Mouse (Mus musculus) adrenal gland, postnatal 4 days (tissue): ENCODE measurements around the gene Evx2. TPM values are rescaled to one million over a fixed set of nuclear protein-coding genes. Genes with fewer than 3 reads are reported as not detected.
A peak's percentile ranks its signal among the peaks of the same experiment; 100 is the strongest.

Experiments used
- DNase-seq, 2 experiments: peaks; one replicate each; pipeline ENCODE4 v3.0.0; 2021 to 2022; ENCODE audit warnings: low spot score in 2 of 2, mixed read lengths in 2 of 2
- long read RNA-seq, 2 experiments: library from polyadenylated mRNA; stranded (forward); transcript quantifications; one replicate each; pipeline ENCODE4 v2.0.0; 2021
- total RNA-seq, 2 experiments: library from RNA; stranded (reverse); gene quantifications; 2 replicates each; pipeline ENCODE4 v1.2.3; 2021

Gene Evx2
- not detected for total RNA-seq
- long read RNA-seq, experiment 1, result 0 reads
- long read RNA-seq, experiment 2, result 0 reads

DNA sequence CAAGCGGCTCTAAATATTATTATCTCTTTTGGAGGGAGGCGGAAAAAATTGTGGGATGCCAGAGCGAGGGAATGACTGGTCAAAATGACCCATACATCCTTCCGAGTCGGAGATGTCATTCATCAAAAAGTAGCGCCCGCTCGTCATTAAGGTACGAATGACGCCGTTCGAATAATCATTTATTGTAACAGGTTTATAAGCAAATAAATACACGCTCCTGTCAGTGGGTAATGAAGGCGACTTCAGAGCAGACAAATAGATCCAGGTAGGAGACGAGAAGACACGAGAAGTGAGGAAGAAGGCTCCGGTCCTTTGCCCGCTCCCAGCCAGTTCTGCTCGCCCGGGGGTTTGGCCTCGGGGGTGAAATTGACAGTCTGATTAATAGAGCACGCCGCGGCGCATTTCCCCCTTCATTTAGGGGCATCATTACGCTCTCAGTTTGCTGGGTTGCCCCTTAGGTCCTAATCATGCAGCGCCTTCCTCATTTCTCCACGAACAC lies at the start of gene Evx2:
Evx2 (minus strand) TSS at position 51 of the 499 bp plus-strand sequence.
- DNase-seq, result no peak

- no peak for DNase-seq
These were observed 49.3 kb upstream of the Evx2 start for GRCm38 (mm10) chr2:74708676-74709075.

DNA sequence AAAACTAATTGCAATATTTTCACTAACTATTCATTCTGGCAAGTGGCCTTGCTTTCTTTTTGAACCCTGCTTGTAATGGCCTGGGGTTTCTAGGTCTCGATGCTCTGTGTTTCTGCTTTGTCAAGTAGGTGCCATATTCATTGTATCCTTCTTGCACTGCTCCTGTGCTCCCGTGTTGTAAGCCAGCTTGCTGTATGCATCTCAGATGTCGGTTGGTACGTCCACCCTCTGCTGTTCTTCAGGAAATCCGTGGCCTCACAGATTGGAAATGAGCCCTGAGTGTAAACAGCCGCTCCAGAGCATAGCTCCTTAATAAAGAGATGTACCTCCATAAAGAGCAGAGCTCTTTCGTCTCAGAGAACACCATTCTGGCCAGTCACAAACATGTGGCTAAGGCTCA lies 48.2 kb upstream of the Evx2 start:
- no peak for DNase-seq

- no peak for DNase-seq
These were observed 47.1 kb upstream of the Evx2 start for GRCm38 (mm10) chr2:74706393-74706960.

DNA sequence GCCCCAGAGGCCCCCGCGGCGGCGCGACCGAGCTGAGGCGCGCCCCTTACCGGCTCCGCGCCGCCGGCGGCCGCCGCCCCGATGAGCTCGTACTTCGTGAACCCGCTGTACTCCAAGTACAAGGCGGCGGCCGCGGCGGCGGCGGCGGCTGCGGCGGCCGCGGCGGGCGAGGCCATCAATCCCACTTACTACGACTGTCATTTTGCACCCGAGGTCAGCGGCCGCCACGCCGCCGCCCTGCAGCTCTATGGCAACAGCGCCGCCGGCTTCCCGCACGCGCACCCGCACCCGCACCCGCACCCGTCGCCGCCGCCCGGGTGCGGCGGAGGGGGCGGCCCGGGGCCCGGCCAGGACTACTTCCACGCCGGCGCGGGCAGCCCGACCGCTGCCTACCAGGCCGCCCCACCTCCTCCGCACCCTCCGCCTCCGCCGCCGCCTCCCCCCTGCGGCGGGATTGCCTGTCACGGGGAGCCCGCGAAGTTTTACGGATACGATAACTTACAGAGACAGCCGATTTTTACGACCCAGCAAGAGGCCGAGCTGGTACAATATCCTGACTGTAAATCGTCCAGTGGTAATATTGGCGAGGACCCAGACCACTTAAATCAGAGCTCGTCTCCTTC lies 46.2 kb upstream of the Evx2 start:
- no peak for DNase-seq

GRCm38 (mm10) chr2:74704999-74705466 lies 45.7 kb upstream of the Evx2 start:
- DNase-seq, result no peak

- peak in 1 of 2 experiments; percentile 60 for DNase-seq
These were observed 45.1 kb upstream of the Evx2 start, which contains the start of gene Hoxd8 for GRCm38 (mm10) chr2:74704393-74704998. TSS of gene Hoxd8 (plus strand) at chr2:74704615.

GRCm38 (mm10) chr2:74703720-74704392 lies 44.5 kb upstream of the Evx2 start:
- DNase-seq, result no peak

DNA sequence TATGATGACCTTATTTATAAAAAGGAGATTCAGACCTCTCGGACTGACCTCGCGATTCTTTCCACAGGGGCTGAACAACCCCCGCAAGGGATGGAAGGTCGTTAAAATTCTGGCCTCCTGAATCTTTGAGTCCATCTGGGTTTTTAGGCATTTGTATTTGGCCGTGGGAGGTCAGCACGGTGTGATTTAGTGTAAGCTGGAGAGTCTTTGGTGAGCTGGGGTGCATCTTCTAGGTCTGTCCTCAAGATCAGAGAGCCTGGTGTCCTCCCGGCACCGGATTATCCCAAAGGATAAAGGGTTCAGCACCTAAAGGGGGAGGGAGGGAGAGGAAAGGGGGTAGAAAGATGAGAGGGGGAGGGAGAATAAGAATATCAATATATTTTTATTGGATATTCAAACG lies 44.0 kb upstream of the Evx2 start:
- DNase-seq, result no peak

- no peak for DNase-seq
These were observed 43.5 kb upstream of the Evx2 start for GRCm38 (mm10) chr2:74702820-74703219.

GRCm38 (mm10) chr2:74701949-74702819 lies 42.8 kb upstream of the Evx2 start:
- no peak for DNase-seq

DNA sequence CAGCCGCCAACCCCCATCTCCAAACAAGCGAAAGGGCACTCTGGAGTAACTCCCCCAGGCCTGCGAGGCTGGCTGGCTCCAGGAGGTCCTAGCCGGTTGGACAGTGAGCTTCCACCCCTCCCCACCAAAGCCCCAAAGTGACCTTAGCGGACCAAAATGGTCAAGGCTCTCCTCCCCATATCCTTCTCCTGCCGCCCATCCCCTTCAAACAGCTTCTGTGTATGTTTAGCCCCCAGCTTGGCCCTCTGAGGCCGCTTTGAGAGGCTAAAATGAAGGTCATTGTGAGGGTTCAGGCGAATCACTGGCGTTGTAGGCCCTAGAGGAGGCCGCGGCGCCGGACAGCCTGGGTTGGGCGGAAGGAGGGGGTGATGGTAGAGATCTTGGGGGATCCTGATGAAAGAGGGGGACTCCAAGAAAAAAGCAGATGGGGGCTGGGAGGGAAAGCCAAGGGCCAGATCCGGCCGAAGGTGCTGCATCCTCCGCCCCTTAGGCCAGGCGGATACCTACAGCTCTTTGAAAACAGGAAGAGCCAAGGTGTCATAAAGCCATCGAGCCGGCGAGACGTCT lies 41.3 kb upstream of the Evx2 start:
- DNase-seq, result no peak

DNA sequence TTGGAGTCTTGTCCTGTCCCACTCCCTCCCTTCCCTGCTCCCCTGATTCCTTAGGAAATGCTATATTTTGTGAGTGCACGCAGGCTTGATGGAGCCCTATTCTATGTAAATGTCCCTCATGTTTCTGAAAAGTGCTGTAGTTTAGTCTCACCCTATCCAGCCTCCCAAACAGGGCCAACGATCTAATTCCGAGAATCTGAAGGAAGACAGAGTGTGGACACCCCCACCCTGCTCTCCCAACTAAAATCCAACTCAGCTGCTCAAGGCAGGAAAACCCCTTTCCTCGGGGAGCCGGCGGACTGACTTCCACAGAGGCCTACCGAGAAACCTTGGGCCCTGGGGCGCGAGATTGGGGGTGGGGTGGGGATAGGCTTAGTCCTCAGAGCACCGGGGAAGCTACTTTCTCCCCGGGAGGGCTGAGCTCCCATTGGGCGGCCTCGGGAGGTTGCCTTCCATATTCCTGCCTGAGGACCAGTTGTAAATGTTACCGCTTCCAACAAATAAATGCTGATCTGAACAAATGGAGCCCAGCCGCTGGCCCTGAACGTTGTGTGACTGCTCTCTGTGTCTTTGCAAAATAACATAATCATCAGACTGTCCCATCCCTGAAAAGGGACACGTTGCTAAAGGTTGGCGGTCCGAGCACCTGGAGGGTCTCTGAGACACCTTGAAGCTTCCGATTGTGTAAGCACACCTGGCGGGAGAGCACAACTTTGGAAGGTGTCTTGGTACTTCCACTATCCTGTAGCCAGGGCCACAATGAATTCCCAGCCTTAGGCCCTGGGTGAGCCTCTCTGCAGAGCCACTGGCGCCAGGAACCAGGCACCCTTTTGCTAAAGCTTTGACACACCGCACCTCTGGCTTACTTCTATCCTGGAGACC lies 40.5 kb upstream of the Evx2 start:
- DNase-seq, result no peak

GRCm38 (mm10) chr2:74699053-74699430 lies 39.7 kb upstream of the Evx2 start:
- DNase-seq, result no peak

- no peak for DNase-seq
These were observed 39.1 kb upstream of the Evx2 start for GRCm38 (mm10) chr2:74698201-74699052.

GRCm38 (mm10) chr2:74697567-74698121 lies 38.3 kb upstream of the Evx2 start, which contains the start of gene Hoxd9:
TSS of gene Hoxd9 (plus strand) at chr2:74697727.
- no peak for DNase-seq

GRCm38 (mm10) chr2:74696442-74697335 lies 37.3 kb upstream of the Evx2 start:
- no peak for DNase-seq
